Mouse (Mus musculus) embryo, embryonic 11.5 days (tissue): ENCODE measurements around the gene Proser3.

ENCODE experiments used
- DNase-seq: peaks from one replicate; pipeline ENCODE4 v3.0.0-alpha.2; 2012; ENCODE audit warnings: low read depth, low spot score

Gene Proser3

GRCm38 (mm10) chr7:30552102-30553020 lies at the start of gene Proser3, which contains the start of gene Hspb6:
Gene Proser3, minus strand, starts transcription at chr7:30552299.
Gene Hspb6, plus strand, starts transcription at chr7:30552178.
- peak; percentile 93 for DNase-seq

GRCm38 (mm10) chr7:30600651-30601050 lies 48.6 kb upstream of the Proser3 start:
- no peak for DNase-seq

DNA sequence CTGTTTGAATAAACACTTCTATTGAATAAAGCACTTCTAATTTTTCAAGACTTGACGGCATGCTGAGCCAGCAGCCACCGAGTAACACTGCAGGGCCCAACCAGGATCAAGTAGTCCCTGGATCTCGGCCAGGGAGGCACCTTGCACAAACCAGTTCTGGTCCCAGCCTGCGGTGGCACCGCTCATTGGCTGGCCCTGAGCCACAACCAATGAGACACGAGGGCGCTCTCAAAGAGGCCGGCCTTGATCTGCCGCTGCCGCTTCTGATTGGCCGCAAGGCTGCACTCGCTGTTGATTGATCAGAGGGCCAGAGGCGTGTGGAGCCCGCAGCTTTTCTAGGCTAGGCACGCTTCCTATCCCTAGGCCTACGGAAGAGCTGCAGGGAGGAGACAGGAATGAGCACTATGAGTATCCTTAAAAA lies 47.8 kb upstream of the Proser3 start:
- peak; percentile 74 for DNase-seq

DNA sequence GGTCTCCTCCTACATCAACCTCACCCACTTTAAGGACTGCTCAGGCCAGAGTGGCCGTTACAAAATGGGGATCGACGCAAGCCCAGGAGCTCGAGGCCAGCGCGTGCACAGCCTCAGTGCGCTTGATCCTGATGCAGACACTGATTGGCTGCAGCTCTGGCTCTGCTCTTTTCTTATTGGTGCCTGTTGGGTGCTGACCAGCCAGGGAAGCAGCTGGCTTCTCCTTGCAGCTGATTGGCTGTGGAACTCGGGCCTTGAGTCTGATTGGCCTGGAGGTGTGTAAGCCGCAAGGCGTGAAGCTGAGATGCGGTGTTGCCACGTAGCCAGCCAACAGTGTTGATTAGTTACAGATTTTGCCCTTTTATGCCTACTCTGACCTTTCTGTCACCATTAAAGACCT lies 46.7 kb upstream of the Proser3 start, which contains the start of gene Zbtb32:
Gene Zbtb32 (minus strand): TSS at position 124 of the 400 bp plus-strand sequence.
- DNase-seq = no peak

DNA sequence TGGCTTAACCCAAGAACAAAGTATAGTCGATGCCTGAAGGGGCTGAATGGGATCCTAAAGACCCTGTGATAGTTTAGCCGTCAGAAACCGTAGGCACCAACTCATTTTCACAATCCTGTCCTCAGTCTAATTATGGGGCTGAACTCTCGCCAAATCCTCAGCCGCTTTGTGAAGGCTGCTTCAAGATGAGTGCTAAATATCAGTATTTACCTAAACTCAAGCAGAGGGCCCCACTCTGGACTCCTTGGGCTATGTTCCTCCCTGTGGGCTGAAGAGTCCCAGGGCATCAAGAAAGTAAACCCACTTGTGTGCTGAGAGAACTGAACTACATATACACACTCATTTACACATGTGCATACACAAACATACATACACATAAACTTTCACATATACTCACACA lies 44.7 kb upstream of the Proser3 start:
- no peak for DNase-seq

DNA sequence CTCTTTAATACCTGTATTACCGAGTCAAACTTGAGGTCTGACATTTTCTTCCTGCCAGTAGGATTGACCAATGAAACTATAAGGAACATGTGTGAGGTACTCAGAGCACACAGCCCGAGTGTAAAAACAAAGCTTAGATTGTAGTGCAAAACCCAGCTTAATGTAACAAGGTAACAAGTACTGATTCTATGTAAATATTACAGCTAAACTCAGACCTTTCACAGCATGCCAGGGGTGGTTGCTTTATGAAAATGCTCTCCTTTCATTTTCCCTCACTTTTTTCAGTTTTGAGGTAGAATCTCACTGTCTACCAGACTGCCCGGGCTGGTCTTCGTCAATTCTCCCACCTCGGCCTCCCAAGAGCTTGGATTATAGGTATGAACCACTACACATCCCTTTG lies 44.0 kb upstream of the Proser3 start:
- DNase-seq = no peak

DNA sequence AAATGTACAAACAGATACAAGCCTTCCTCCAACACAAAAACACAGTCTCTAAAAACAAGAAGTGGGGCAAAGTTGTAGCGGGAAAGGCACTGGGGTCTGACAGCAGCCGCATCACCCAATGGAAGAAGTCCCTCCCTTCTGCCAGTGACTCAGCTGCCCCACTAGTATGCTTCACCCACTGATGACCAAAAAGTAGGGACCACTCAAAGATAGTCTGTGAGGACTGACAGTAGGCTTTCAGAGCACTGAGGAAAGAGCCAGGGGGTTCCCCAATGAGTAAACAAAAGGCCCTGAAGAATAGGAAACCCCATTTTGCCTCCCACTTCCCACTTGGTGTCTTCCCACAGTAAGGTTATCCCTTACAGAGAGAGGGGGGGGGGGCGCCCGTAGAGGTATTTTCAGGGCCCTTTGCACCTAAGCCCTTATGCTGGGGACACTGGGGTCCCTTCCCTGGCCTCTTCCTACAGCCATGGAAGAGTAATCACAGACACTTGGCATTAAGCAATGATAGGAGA lies 42.5 kb upstream of the Proser3 start:
- no peak for DNase-seq

DNA sequence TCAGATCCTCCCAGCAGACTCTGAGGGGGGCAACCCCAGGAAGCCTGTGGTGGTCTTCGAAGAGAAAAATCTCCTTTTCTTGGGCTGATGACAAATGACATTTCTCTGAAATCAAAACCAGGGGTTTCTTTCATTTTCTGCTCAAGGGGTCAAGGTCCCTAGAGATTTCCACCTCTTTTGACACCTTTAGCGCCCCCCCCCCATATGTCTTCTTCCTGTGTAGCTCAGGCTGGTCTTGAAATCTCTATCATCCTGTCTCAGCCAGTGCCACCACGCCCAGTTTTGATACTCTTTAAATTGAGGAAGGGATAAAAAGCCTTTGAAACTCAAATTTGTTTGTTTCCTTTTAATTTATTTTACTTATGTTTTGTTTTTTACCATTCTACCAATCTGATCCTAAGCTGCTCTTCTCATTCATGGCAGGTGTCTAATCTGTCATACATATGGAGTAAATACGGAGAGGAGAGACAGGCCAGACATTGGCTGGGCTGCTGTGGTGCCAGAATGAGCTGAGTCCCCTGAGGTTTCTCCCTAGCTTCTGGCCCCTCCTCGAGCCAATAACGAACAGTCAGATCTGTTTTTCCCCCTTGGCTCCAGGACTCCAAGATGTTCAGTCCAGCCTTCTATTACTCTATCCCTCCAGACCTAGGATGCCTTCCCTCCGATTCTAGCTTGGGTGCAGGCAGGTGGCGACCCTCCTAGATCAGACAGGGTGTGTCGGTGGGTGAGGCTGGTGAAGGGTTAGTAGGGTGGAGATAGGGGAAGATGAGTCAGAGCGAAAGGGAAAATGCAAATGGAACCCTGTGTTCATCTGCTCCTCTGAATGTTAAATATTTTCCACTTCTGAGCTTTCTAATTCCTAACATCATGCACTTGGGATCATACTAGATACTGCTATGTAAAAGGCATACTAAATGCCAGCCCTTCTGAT lies 41.7 kb upstream of the Proser3 start:
- DNase-seq = no peak

- no peak for DNase-seq
Measured at GRCm38 (mm10) chr7:30592772-30593423, 40.8 kb upstream of the Proser3 start.

DNA sequence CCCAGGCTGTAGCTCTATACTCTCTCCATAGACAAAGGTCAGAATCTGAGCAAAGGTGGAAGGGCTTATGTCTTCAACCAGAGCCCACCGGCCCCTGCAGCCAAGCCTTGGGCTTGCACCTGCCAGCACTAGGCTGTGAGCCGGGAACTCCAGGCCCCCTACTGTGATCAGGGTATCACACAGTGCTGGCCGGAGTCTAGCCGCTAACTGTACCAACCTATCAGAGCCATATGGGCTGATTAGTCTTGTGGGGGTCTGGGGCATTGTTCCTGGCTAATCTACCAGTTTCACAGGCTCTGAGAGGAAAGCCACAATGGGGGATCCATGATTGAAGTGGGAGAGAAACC lies 39.5 kb upstream of the Proser3 start:
- no peak for DNase-seq

DNA sequence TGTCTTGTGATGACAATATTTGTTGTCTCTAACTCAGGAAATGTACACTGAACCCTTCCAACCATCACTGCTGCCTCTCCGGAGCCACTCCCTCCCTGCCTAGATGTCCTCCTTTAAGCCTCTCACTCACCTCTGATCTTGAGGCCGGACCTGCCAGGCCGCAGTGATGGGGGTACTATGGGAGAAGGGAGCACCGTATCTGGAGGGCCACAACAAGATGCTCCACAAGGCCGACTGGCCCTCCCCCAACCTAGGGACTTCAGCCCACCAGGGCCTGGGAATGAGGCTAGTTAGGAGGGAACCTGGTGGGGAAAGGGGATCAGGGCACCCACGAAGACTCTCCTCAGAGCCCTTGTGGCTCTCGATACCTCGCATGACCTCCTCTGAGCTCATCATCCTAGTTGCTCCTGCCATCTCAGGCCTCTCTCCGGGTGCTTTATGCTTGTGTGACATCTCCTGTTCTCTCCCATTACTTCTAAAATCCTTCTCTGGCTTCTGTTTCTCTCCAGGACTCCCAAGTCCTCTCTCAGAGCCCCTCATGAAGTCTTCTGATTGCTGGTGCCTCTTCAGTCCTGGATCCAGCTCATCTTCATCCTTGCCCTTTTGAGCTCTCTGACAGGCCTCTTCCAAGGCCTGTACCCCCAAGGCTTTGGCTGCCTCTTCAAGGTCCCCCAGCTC lies 39.0 kb upstream of the Proser3 start:
- no peak for DNase-seq

GRCm38 (mm10) chr7:30589435-30590301 lies 37.6 kb upstream of the Proser3 start:
- peak; percentile 80 for DNase-seq

- DNase-seq = peak; percentile 92
Measured at GRCm38 (mm10) chr7:30588676-30589434, 36.8 kb upstream of the Proser3 start, which contains the start of gene Kmt2b. Gene Kmt2b, minus strand, starts transcription at chr7:30588726.

- DNase-seq = no peak
Measured at GRCm38 (mm10) chr7:30587842-30588667, 36.0 kb upstream of the Proser3 start.

GRCm38 (mm10) chr7:30586455-30587020 lies 34.4 kb upstream of the Proser3 start:
- no peak for DNase-seq

DNA sequence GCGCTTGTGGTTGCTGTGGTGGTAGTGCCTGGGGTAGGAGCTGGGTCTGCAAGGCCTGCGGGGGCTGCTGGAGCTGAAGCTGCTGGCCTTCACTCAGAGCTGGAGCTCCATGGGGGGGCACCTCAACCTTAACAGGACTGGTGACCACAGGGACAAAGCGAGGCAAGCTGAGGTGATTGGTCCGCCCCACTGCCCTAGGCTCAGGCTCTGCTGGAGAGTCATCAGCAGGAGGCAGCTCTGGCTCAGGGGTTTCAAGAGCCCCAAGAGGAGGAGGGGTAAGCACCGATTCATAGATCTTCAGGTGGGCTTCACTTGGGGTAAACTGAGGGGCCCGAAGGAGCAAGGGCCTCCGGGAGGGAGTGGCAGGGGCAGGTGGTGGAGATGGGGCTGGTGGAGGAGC lies 33.1 kb upstream of the Proser3 start:
- no peak for DNase-seq

GRCm38 (mm10) chr7:30584339-30584738 lies 32.2 kb upstream of the Proser3 start:
- DNase-seq = no peak

- DNase-seq = no peak
Measured at GRCm38 (mm10) chr7:30581547-30581946, 29.4 kb upstream of the Proser3 start.
